Mouse (Mus musculus): ENCODE measurements around the gene Tom1l2.

- no peak for TF ChIP-seq CTCF (IDR thresholded peaks at IDR 0.05; ENCODE audit: low read depth)
- no peak for TF ChIP-seq EP300 (IDR thresholded peaks at IDR 0.05; ENCODE audit: low read depth)
These were observed 38.6 kb upstream of the Tom1l2 start for GRCm38 (mm10) chr11:60391346-60391745.
